Mouse (Mus musculus) embryonic facial prominence, embryonic 14.5 days (tissue): ENCODE data around the gene Slc35d2. TPM values are rescaled to one million over a fixed set of nuclear protein-coding genes. Genes with fewer than 3 reads are reported as not detected.

ENCODE experiments used
- ATAC-seq: fragments of 200-750 bp; cut with Nextera tagmentation; 2 replicates; pipeline ENCODE4 v1.8.0; 2017; ENCODE audit warnings: low read depth, moderate number of reproducible peaks, moderate TSS enrichment
- DNase-seq: peaks from one replicate; pipeline ENCODE4 v3.0.0-alpha.2; 2015; ENCODE audit warnings: low spot score
- H3K27ac ChIP-seq: fragments of 300-500 bp; sonication (generic); replicated peaks from 2 replicates; pipeline ENCODE4 v1.5.1; 2014; ENCODE audit warnings: low read depth, mild to moderate bottlenecking, low read length, moderate library complexity
- H3K27me3 ChIP-seq: fragments of 300-500 bp; sonication (generic); replicated peaks from 2 replicates; pipeline ENCODE4 v1.6.1; 2014; ENCODE audit warnings: low read length; ENCODE audit not compliant: control insufficient read depth, insufficient read depth
- H3K36me3 ChIP-seq: fragments of 300-500 bp; sonication (generic); 2 replicates; pipeline ENCODE4 v1.6.1; 2014; ENCODE audit warnings: low read length, mixed read lengths; ENCODE audit not compliant: control insufficient read depth, insufficient read depth
- H3K4me1 ChIP-seq: fragments of 300-500 bp; sonication (generic); 2 replicates; pipeline ENCODE4 v1.6.1; 2014; ENCODE audit warnings: antibody characterized with exemption, low read length; ENCODE audit not compliant: control insufficient read depth, insufficient read depth
- H3K4me2 ChIP-seq: fragments of 300-500 bp; sonication (generic); 2 replicates; pipeline ENCODE4 v1.6.1; 2014; ENCODE audit warnings: low read depth, mild to moderate bottlenecking, low read length, moderate library complexity, mixed read lengths
- H3K4me3 ChIP-seq: fragments of 300-500 bp; sonication (generic); 2 replicates; pipeline ENCODE4 v1.5.1; 2014; ENCODE audit warnings: low read depth, mild to moderate bottlenecking, low read length
- H3K9ac ChIP-seq: fragments of 300-500 bp; sonication (generic); 2 replicates; pipeline ENCODE4 v1.6.1; 2014; ENCODE audit warnings: low read depth, mild to moderate bottlenecking, low read length, moderate library complexity, mixed read lengths
- H3K9me3 ChIP-seq: fragments of 300-500 bp; sonication (generic); 2 replicates; pipeline ENCODE4 v1.6.1; 2016; ENCODE audit warnings: low read length; ENCODE audit not compliant: control insufficient read depth
- WGBS: fragments of 180-500 bp; shearing (Covaris S2); extraction: QIAGEN DNeasy Blood & Tissue Kit; methylation state at CpG from one replicate; pipeline ENCODE4 v1.1.7; 2014; 5-methylcytosine and 5-hydroxymethylcytosine counted together
- polyA plus RNA-seq: library from polyadenylated mRNA; unstranded; fragments of >200 nt; fragmentation: Nextera tagmentation; extraction: Ambion mirVana; gene quantifications from 2 replicates; pipeline ENCODE4 v1.2.1, GENCODE M21; 2014

Slc35d2 gene
- polyA plus RNA-seq, 1 experiment from 2014 or later = 5.7 TPM

DNA sequence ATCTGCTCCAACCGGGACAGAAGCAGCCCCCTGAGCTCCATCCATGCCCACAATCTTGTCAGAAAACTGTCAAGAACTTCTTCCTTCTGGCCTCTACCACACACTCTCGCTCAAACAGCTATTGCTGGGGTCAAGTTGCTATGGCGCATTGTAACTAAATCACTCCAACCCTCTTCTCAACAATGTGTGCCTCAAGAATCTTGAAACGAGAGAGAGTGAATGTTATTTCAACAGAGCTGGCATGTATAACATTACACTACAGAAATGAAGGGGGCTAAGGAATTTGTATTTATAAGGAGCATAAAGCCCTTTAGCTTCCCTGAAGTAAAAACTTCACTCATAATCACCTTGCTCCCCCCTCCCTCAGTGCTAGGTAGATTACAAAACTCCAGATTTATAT, 2.9 kb downstream of the Slc35d2 start:
- Histone ChIP-seq H3K4me3 (no peak overlapping the region), H3K27me3 (no peaks in the 10 kb centered on the region), H3K4me2 (no peak overlapping the region), H3K27ac (no peak overlapping the region), H3K9ac (no peak overlapping the region), H3K36me3 (no peaks in the 10 kb centered on the region), H3K9me3 (peaks cover 7% of the 10 kb centered on the region; the same call in 1 of the 2 replicates), H3K4me1 (peaks cover 2% of the 10 kb centered on the region; the same call in 1 of the 2 replicates)
- ATAC-seq (peak; percentile 46; the same call in 1 of the 2 replicates), DNase-seq (no peak)
- 50% methylated on average over 4 of the region's 4 CpGs for whole genome bisulfite sequencing

DNA sequence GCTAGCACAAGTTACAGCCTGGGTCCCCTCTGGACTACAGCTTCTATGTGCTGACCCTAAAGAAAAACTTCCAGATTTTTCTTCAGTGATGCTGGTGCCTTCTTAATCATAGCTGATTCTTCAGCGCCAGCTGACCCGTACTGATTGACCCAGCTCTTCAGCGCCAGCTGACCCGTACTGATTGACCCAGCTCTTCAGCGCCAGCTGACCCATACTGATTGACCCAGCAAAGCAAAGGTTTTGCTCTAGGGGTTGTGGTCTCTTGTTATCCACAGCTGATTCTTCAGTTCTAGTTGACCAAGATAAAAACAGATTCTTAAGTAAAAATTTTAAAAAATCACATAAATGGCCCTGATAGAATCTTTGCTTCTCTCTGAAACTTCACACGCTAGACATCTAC, 4.3 kb downstream of the Slc35d2 start:
- H3K4me1 ChIP-seq = peaks cover 2% of the 10 kb centered on the region; the same call in 1 of the 2 replicates
- no peak overlapping the region for H3K4me2 ChIP-seq
- peaks cover 7% of the 10 kb centered on the region; the same call in 1 of the 2 replicates for H3K9me3 ChIP-seq
- WGBS = 91% methylated on average over 6 of the region's 6 CpGs
- no peak for DNase-seq
- no peak overlapping the region for H3K27ac ChIP-seq
- H3K4me3 ChIP-seq = no peak overlapping the region
- no peak for ATAC-seq
- no peaks in the 10 kb centered on the region for H3K36me3 ChIP-seq
- no peak overlapping the region for H3K9ac ChIP-seq
- no peaks in the 10 kb centered on the region for H3K27me3 ChIP-seq

DNA sequence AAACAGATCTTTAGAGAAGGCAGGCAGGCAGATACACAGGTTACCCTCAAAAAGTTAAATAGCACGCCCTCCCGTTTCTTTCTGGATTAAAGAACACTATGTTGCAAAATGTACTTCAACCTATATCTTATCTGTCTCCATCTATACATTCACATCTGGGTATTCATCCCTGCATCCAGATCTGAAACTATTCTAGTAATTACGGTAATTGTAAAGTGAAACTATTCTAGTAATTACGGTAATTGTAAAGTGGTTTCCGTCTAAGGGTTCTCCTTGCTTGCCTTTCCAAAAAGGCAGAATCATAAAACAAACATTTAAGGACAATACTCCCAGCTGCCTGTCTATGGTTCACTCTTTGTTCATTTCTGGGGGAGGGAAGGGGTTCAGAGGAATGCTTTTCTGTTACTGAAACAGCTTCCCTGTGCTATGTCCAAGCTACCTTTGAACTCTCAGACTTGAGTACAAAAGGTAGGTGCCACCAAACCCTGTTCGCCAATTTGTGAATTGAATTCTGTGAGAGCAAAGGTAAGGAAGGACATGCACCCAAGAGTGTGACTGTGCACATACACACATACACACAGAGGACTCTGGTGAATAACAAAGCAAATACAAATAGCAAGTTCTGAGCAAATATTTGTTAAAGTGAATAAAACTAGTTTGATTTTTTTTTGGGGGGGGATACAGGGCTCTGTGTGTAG, 5.5 kb downstream of the Slc35d2 start:
- ATAC-seq = no peak
- 39% methylated on average over 6 of the region's 6 CpGs for WGBS
- no peak overlapping the region for H3K4me3 ChIP-seq

DNA sequence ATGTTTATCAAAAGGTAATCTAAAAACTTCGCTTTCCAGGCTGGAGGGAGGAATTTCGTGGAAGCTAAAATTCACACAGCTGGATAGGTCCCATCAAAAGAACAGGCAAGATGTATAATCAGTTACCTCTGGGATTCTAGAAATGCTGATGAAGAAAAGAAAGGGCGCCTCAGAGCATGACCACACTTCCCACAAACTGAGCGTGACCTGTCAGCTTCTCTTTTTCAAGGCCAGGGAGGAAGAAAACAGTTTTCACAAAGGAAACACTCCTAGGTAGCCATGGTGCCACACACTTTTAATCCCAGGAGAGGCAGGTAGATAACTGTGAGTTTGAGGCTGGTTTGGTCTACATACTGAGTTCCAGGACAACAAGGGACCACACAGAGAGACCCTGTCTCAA, 8.4 kb downstream of the Slc35d2 start:
- WGBS = 46% methylated on average over 4 of the region's 4 CpGs
- Histone ChIP-seq H3K27ac (no peak overlapping the region), H3K4me3 (no peak overlapping the region), H3K9ac (no peak overlapping the region), H3K36me3 (no peaks in the 10 kb centered on the region), H3K9me3 (peaks cover 7% of the 10 kb centered on the region; the same call in 1 of the 2 replicates), H3K4me2 (no peak overlapping the region), H3K4me1 (no peaks in the 10 kb centered on the region), H3K27me3 (no peaks in the 10 kb centered on the region)
- ATAC-seq = no peak
- no peak for DNase-seq

More for the DNA sequence above, 5.5 kb downstream of the Slc35d2 start:
- no peaks in the 10 kb centered on the region for H3K36me3 ChIP-seq
- no peak for DNase-seq
- no peaks in the 10 kb centered on the region for H3K27me3 ChIP-seq
- no peak overlapping the region for H3K27ac ChIP-seq
- H3K9ac ChIP-seq = no peak overlapping the region
- peaks cover 2% of the 10 kb centered on the region; the same call in 1 of the 2 replicates for H3K4me1 ChIP-seq
- H3K4me2 ChIP-seq = no peak overlapping the region
- peaks cover 7% of the 10 kb centered on the region; the same call in 1 of the 2 replicates for H3K9me3 ChIP-seq

DNA sequence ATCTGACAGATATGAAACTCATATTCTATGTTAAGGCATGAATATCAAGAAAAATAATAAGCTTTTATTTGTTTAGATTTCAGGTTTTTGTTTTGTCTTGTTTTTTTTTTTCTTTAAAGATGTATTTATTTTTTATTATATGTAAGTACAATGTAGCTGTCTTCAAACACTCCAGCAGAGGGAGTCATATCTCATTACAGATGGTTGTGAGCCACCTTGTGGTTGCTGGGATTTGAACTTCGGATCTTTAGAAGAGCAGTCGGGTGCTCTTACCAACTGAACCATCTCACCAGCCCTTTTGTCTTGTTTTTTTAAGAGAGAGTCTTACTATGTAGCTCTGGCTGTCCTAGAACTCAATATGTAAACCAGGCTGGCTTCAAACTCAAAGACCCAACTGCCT, 11.7 kb downstream of the Slc35d2 start:
- 54% methylated on average over 2 of the region's 2 CpGs for WGBS
- H3K9ac ChIP-seq = no peak overlapping the region
- DNase-seq (no peak), ATAC-seq (no peak)
- no peaks in the 10 kb centered on the region for H3K36me3 ChIP-seq
- H3K4me2 ChIP-seq = no peak overlapping the region
- H3K27ac ChIP-seq = no peak overlapping the region
- H3K4me1 ChIP-seq = no peaks in the 10 kb centered on the region
- H3K9me3 ChIP-seq = no peaks in the 10 kb centered on the region
- no peak overlapping the region for H3K4me3 ChIP-seq
- H3K27me3 ChIP-seq = no peaks in the 10 kb centered on the region

DNA sequence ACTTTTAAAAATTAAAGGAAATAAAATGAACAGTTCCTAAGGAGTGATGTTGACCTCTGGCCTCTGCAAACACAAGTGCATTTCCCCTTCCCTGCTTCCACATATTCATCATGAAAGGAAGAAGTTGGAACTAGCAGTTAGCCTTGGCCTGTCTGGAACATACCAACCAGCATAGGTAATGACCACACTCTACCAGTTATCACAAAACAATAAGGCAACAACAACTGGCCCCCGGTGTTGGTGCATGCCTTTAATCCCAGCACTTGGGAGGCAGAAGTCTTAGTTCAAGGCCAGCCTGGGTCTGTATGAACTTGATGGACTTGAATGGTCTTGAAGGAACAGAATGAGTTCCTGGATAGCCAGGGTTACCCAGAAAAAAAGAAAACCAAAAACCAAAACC, 18.7 kb downstream of the Slc35d2 start:
- no peaks in the 10 kb centered on the region for H3K9me3 ChIP-seq
- no peak for DNase-seq
- no peak overlapping the region for H3K4me3 ChIP-seq
- WGBS = 93% methylated on average over 1 of the region's 1 CpGs
- no peaks in the 10 kb centered on the region for H3K36me3 ChIP-seq
- no peak overlapping the region for H3K9ac ChIP-seq
- no peak for ATAC-seq
- no peak overlapping the region for H3K27ac ChIP-seq
- peaks cover 4% of the 10 kb centered on the region; the same call in 1 of the 2 replicates for H3K4me1 ChIP-seq
- H3K27me3 ChIP-seq = no peaks in the 10 kb centered on the region
- H3K4me2 ChIP-seq = no peak overlapping the region

DNA sequence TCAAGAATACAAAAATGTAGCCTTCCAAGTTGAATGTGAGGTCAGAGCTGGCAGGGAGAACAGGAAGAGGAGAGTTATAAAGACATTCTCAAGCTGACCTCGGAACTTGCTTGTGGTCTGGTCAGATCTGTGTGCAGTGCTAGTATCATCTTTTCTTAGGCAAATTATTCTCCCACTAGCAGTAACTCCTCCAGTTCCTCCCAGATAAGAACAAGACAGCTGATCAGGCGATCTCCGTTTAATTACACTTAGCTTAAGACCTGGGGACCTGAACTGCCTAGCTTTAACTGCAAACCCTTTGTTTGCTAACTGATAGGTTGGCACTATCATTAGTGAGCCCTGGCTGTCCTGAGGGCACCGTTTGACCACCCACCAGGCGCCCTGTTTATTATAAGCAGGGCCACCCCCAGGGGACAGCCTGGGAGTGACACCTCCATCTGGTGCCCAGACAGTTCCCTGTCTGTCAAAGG, 20.8 kb downstream of the Slc35d2 start:
- 16% methylated on average over 5 of the region's 5 CpGs for WGBS
- Histone ChIP-seq H3K4me1 (peaks cover 4% of the 10 kb centered on the region; the same call in 1 of the 2 replicates), H3K9ac (no peak overlapping the region), H3K27ac (no peak overlapping the region), H3K9me3 (no peaks in the 10 kb centered on the region), H3K4me3 (no peak overlapping the region), H3K4me2 (no peak overlapping the region), H3K36me3 (no peaks in the 10 kb centered on the region), H3K27me3 (no peaks in the 10 kb centered on the region)
- no peak for ATAC-seq
- no peak for DNase-seq

DNA sequence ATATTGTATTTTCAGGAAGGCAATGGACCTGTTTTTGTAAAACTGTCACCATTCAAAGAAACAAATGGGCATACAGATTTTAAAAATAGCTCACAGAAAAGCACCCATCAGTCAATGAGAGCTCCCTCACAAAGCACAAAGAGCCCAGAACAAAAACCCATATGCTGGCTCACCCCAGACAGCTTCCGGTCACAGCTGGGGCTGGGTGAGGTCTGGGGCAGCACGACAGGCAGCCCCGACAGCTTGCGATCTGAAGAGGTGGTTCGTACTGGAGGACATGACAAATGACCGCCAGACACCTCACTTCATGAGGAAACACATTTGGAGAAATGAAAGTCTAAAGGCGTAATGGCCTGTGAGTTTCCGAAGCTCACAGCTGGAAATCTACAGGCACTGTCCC, 21.6 kb downstream of the Slc35d2 start:
- H3K4me3 ChIP-seq = no peak overlapping the region
- no peaks in the 10 kb centered on the region for H3K36me3 ChIP-seq
- no peaks in the 10 kb centered on the region for H3K27me3 ChIP-seq
- no peak for ATAC-seq
- WGBS = 26% methylated on average over 8 of the region's 8 CpGs
- H3K27ac ChIP-seq = no peak overlapping the region
- peaks cover 4% of the 10 kb centered on the region; the same call in 1 of the 2 replicates for H3K4me1 ChIP-seq
- no peak for DNase-seq
- no peak overlapping the region for H3K9ac ChIP-seq
- no peaks in the 10 kb centered on the region for H3K9me3 ChIP-seq
- no peak overlapping the region for H3K4me2 ChIP-seq

DNA sequence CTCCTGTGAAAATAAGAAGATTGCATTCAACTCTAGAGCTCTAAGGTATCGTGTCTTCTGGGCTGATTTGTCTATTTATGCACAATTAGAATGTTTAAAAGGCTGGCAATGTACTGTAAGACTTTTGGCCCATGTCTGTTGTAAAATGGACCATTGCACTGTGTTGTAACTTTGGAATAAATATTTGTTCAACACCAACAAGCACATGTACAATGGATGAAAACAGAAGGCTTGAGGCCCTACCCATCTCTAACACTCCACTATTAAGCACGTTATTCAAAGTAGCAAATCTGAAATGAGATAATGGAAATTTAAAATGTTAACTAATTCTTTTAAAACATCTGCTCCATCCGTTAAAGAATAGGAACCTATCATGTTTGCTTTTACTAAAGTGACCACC, 22.1 kb downstream of the Slc35d2 start:
- Histone ChIP-seq H3K4me2 (no peak overlapping the region), H3K27me3 (no peaks in the 10 kb centered on the region), H3K36me3 (no peaks in the 10 kb centered on the region), H3K4me3 (no peak overlapping the region), H3K27ac (no peak overlapping the region), H3K4me1 (peaks cover 4% of the 10 kb centered on the region; the same call in 1 of the 2 replicates), H3K9ac (no peak overlapping the region), H3K9me3 (no peaks in the 10 kb centered on the region)
- 60% methylated on average over 3 of the region's 3 CpGs for WGBS
- DNase-seq (no peak), ATAC-seq (no peak)
